Mouse (Mus musculus) liver, postnatal 0 days (tissue): ENCODE results near the gene Pcgf3. TPM values are rescaled to one million over a fixed set of nuclear protein-coding genes. Genes with fewer than 3 reads are reported as not detected.
"Not testable (repeated sequence)": the region's sequence is repeated elsewhere in the genome, so short reads cannot be mapped to it uniquely, and the experiment has no call there.

ENCODE experiments used
- ATAC-seq: fragments of 200-750 bp; cut with Nextera tagmentation; 2 replicates; pipeline ENCODE4 v1.8.0; 2017; ENCODE audit warnings: mild to moderate bottlenecking, moderate library complexity
- DNase-seq: peaks from one replicate; pipeline ENCODE4 v3.0.0-alpha.2; 2016
- H3K27ac ChIP-seq: fragments of 300-500 bp; sonication (generic); 2 replicates; pipeline ENCODE4 v1.5.1; 2014; ENCODE audit warnings: antibody characterized with exemption, moderate library complexity, mild to moderate bottlenecking, low read depth
- H3K27me3 ChIP-seq: fragments of 300-500 bp; sonication (generic); 2 replicates; pipeline ENCODE4 v1.6.1; 2014; ENCODE audit warnings: low read length, control low read depth, mixed read lengths; ENCODE audit not compliant: insufficient read depth
- H3K36me3 ChIP-seq: fragments of 300-500 bp; sonication (generic); replicated peaks from 2 replicates; pipeline ENCODE4 v1.6.1; 2014; ENCODE audit warnings: mild to moderate bottlenecking, control low read depth, low read length, moderate library complexity, mixed read lengths; ENCODE audit not compliant: insufficient read depth
- H3K4me1 ChIP-seq: fragments of 300-500 bp; sonication (generic); 2 replicates; pipeline ENCODE4 v1.6.1; 2014; ENCODE audit warnings: antibody characterized with exemption, mild to moderate bottlenecking, control low read depth; ENCODE audit not compliant: insufficient read depth
- H3K4me2 ChIP-seq: fragments of 300-500 bp; sonication (generic); 2 replicates; pipeline ENCODE4 v1.6.1; 2014; ENCODE audit warnings: low read depth, mild to moderate bottlenecking, low read length, moderate library complexity, mixed read lengths
- H3K4me3 ChIP-seq: fragments of 300-500 bp; sonication (generic); 2 replicates; pipeline ENCODE4 v1.5.1; 2014; ENCODE audit warnings: low read depth, low read length
- H3K9ac ChIP-seq: fragments of 300-500 bp; sonication (generic); replicated peaks from 2 replicates; pipeline ENCODE4 v1.6.1; 2014; ENCODE audit warnings: mild to moderate bottlenecking, moderate library complexity
- H3K9me3 ChIP-seq: fragments of 300-500 bp; sonication (generic); 2 replicates; pipeline ENCODE4 v1.6.1; 2016; ENCODE audit warnings: mild to moderate bottlenecking, control low read depth, low read length, mixed read lengths
- CTCF ChIP-seq: sonication (generic); IDR thresholded peaks from 2 replicates; pipeline ENCODE4 v1.5.1; 2016; ENCODE audit warnings: antibody characterized with exemption, low read depth
- EP300 ChIP-seq: IDR thresholded peaks from 2 replicates; pipeline ENCODE4 v1.6.1; 2016; ENCODE audit warnings: antibody characterized with exemption, low read depth, mild to moderate bottlenecking
- WGBS: fragments of 180-500 bp; shearing (Covaris S2); extraction: QIAGEN DNeasy Blood & Tissue Kit; methylation state at CpG from one replicate; pipeline ENCODE4 v1.1.7; 2014; ENCODE audit not compliant: insufficient replicate concordance; 5-methylcytosine and 5-hydroxymethylcytosine counted together
- polyA plus RNA-seq: library from polyadenylated mRNA; unstranded; fragments of >200 nt; fragmentation: Nextera tagmentation; extraction: Ambion mirVana; gene quantifications from 2 replicates; pipeline ENCODE4 v1.2.1, GENCODE M21; 2015

Pcgf3 gene
- polyA plus RNA-seq, 1 experiment from 2014 or later = 5.0 TPM

DNA sequence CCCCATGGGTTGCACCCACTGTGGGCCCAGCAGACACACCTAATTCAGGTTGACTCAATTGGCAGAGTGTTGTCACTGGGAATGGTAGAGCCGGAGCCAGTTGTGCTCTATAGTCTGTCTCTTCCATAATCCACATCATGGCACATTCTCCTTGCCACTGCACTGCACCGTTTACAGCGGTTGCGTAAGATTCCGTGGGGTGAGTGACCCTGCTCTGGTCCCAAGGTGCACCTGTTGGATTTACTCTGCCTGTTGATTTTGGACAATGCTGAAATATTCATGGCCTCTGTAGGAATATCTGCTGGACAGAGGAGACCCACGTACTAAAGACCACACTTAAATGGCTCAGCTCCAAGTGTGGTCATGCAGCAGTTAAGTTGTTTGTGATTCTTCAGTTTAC is 22.0 kb downstream of the Pcgf3 start:
- Histone ChIP-seq H3K9me3 (no peaks in the 10 kb centered on the region), H3K27ac (0 out of 2 replicates have a peak overlapping the region, but pooled peaks have one; percentile 51), H3K9ac (no peak overlapping the region), H3K4me3 (no peak overlapping the region), H3K36me3 (peaks cover 28% of the 10 kb centered on the region), H3K4me2 (no peak overlapping the region), H3K27me3 (no peaks in the 10 kb centered on the region), H3K4me1 (peaks cover 6% of the 10 kb centered on the region; the same call in 1 of the 2 replicates)
- peak; percentile 96 for ATAC-seq
- DNase-seq = peak; percentile 72
- TF ChIP-seq CTCF = no peak
- no peak for TF ChIP-seq EP300
- 65% methylated on average over 6 of the region's 6 CpGs for WGBS

DNA sequence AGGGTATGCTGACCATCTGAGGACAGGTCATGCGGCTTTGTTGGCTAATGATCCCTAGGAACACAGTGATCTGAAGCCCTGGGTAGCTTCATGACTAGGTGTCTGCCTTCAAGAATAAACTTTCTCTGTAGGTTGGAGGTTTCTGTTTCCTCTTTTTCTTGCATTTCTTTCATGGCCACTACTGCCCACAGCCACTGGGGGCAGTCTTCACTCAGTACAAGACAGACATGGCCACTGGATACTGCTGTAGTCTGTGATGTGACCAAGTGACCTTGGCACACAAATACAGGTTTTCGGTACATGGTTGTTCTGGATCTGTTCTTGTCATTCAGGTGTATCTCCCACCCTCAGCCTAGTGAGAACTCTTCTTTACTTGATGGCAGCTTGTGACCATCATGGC is 24.2 kb downstream of the Pcgf3 start:
- Histone ChIP-seq H3K36me3 (peaks cover 41% of the 10 kb centered on the region), H3K27me3 (no peaks in the 10 kb centered on the region), H3K27ac (no peak overlapping the region), H3K9me3 (no peaks in the 10 kb centered on the region), H3K4me2 (no peak overlapping the region), H3K9ac (no peak overlapping the region), H3K4me1 (peaks cover 6% of the 10 kb centered on the region; the same call in 1 of the 2 replicates), H3K4me3 (no peak overlapping the region)
- DNase-seq (peak; percentile 65), ATAC-seq (peak; percentile 37)
- 81% methylated on average over 2 of the region's 2 CpGs for WGBS
- TF ChIP-seq CTCF (peak; percentile 80), EP300 (no peak)

DNA sequence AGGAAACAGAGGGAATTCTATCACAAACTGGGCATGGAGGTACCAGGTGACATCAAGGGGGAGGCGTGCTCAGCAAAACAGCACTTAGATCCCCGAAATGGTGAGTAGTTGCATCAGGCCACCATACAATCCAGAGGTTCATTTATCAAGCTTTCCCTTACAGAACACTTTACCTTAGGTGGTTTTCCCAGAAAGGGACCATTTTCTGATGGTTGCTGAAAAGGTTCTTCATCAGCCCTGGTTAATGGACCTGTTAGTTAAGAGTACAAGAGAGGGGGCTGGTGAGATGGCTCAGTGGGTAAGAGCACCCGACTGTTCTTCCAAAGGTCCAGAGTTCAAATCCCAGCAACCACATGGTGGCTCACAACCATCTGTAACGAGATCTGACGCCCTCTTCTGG is 25.1 kb downstream of the Pcgf3 start:
- not testable (repeated sequence) for DNase-seq, ATAC-seq, H3K9me3 ChIP-seq, H3K9ac ChIP-seq, H3K27me3 ChIP-seq, H3K27ac ChIP-seq, H3K4me1 ChIP-seq, H3K4me2 ChIP-seq, H3K4me3 ChIP-seq
- H3K36me3 ChIP-seq = peaks cover 41% of the 10 kb centered on the region
- 89% methylated on average over 4 of the region's 5 CpGs for WGBS

DNA sequence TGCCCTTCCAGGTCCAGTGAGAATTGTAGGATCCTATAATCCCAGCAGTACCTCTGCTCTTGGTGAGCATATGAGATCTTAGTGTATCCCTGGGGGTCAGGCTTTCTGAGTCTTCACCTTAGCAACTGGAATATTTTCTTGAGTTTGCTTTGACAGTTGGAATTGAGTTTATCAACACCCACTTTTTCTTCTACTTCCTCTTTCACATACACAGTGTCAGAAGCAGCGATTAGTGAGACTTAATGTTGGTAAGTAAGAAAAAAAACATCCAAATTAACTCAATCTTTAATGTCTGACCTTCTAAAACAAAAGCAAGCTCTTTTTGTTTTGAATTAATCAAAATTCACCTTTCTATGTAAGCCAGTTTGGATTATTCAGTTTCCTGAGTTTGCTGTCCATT is 40.5 kb downstream of the Pcgf3 start:
- 47% methylated on average over 1 of the region's 1 CpGs for WGBS
- Histone ChIP-seq H3K4me2 (no peak overlapping the region), H3K36me3 (peaks cover 60% of the 10 kb centered on the region), H3K9ac (no peak overlapping the region), H3K27ac (no peak overlapping the region), H3K4me3 (no peak overlapping the region), H3K27me3 (no peaks in the 10 kb centered on the region), H3K9me3 (no peaks in the 10 kb centered on the region), H3K4me1 (no peaks in the 10 kb centered on the region)
- no peak for TF ChIP-seq EP300
- no peak for TF ChIP-seq CTCF
- ATAC-seq (no peak), DNase-seq (no peak)

DNA sequence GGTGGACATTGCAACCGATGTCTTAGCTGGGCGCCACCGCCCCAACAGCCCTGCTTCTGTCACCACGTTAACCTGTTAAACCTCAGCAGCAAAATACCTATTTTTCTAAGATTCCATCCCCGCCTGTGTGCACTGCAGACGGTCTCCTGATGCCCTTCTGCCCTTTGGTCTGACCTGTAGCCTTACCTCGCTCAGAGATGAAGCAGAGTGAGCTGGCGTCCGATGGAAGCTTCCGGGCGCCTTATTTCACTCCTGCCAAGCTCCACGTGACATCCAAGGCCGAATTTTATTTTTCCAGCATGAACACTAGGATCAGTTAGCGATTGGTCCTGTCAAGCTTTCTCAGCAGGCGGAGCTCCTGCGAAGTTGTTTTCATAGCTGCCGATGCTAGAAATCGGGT is 41.3 kb downstream of the Pcgf3 start:
- H3K9ac ChIP-seq = no peak overlapping the region
- no peak overlapping the region for H3K4me2 ChIP-seq
- DNase-seq = no peak
- no peaks in the 10 kb centered on the region for H3K9me3 ChIP-seq
- H3K4me3 ChIP-seq = no peak overlapping the region
- H3K4me1 ChIP-seq = no peaks in the 10 kb centered on the region
- peaks cover 53% of the 10 kb centered on the region for H3K36me3 ChIP-seq
- 86% methylated on average over 18 of the region's 18 CpGs for WGBS
- no peaks in the 10 kb centered on the region for H3K27me3 ChIP-seq
- no peak overlapping the region for H3K27ac ChIP-seq
- ATAC-seq = no peak
- TF ChIP-seq CTCF (no peak), EP300 (no peak)

DNA sequence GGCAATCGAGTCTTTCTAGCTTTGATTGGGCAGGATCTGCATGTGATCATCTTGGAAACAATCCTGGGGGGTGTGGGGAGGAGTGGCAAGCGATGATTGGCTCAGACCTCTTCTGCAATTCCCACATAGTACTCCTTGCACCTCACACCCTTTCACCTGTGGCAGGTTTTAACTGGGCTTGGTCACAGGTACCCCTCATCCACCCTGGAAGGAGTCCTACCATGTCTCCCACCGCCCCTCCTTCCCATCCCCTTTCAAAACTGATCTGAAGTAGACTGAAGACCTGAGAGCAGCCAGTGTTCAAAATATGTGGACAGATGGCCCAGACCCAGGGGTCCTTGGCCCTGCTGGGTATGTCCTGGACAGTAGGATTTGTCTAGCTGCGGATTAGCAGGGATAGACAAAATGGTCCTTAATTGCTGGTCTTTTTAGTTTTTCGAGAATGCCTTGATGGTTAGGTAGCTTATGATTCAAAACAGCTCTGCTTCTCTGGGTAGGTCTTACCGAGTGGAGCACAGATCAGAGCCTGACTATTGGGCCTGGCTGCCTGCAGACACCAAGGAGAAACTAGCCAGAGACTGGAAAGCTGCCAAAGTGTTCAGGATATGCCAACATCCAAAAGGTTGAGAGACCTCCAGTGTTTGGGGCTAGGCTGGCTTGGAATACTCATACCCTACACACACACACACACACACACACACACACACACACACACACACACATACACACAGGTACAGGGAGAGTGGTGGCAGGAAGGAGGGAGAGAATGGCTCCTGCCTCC is 54.7 kb downstream of the Pcgf3 start:
- DNase-seq (no peak), ATAC-seq (no peak)
- Histone ChIP-seq H3K4me2 (no peak overlapping the region), H3K4me1 (no peaks in the 10 kb centered on the region), H3K27ac (no peak overlapping the region), H3K27me3 (no peaks in the 10 kb centered on the region), H3K9me3 (no peaks in the 10 kb centered on the region), H3K4me3 (no peak overlapping the region), H3K9ac (no peak overlapping the region), H3K36me3 (no peaks in the 10 kb centered on the region)
- no peak for TF ChIP-seq CTCF
- TF ChIP-seq EP300 = no peak
- WGBS = 65% methylated on average over 6 of the region's 6 CpGs
